Mouse (Mus musculus) cortical plate, adult 2 months (tissue): ENCODE measurements around the gene Il1rapl1. TPM values are rescaled to one million over a fixed set of nuclear protein-coding genes. Genes with fewer than 3 reads are reported as not detected.

Experiments
- H3K27ac ChIP-seq: fragments of 200-500 bp; 2 replicates; pipeline ENCODE4 v1.5.1; 2012; ENCODE audit warnings: low read length, control low read depth, inconsistent platforms; ENCODE audit not compliant: insufficient read depth
- H3K4me1 ChIP-seq: fragments of 200-500 bp; 2 replicates; pipeline ENCODE4 v1.6.1; 2011; ENCODE audit warnings: low read length; ENCODE audit not compliant: control insufficient read depth, insufficient read depth
- H3K4me3 ChIP-seq: fragments of 200-500 bp; 2 replicates; pipeline ENCODE4 v1.5.1; 2011; ENCODE audit warnings: mild to moderate bottlenecking, low read length, control low read depth; ENCODE audit not compliant: insufficient read depth
- CTCF ChIP-seq: fragments of 200-500 bp; IDR thresholded peaks from 2 replicates; pipeline ENCODE4 v1.5.1; 2011; ENCODE audit warnings: mild to moderate bottlenecking, control low read depth, low read length; ENCODE audit not compliant: insufficient read depth; ENCODE audit errors: extremely low read depth
- POLR2A ChIP-seq: fragments of 200-500 bp; IDR thresholded peaks from 2 replicates; pipeline ENCODE4 v1.6.1; 2011; ENCODE audit warnings: mild to moderate bottlenecking, low read length, control low read depth; ENCODE audit not compliant: insufficient read depth; ENCODE audit errors: extremely low read depth
- polyA plus RNA-seq: library from polyadenylated mRNA; depleted of rRNA; stranded (reverse); fragments of >200 nt; gene quantifications from 2 replicates; pipeline ENCODE4 v1.2.3, GENCODE M21; 2012

Gene Il1rapl1
- polyA plus RNA-seq, 1 experiment = 4.1 TPM

GRCm38 (mm10) chrX:88089873-88090272, 25.6 kb downstream of the Il1rapl1 start:
- no peak overlapping the region for H3K4me3 ChIP-seq
- TF ChIP-seq POLR2A = no peak
- TF ChIP-seq CTCF = no peak
- H3K27ac ChIP-seq = no peak overlapping the region
- H3K4me1 ChIP-seq = no peaks in the 10 kb centered on the region

GRCm38 (mm10) chrX:88072741-88073419, 42.6 kb downstream of the Il1rapl1 start:
- H3K4me1 ChIP-seq = peaks cover 2% of the 10 kb centered on the region
- TF ChIP-seq CTCF = no peak
- TF ChIP-seq POLR2A = no peak
- H3K27ac ChIP-seq = peak overlapping the region; percentile 7; the same call in 1 of the 2 replicates
- H3K4me3 ChIP-seq = no peak overlapping the region

GRCm38 (mm10) chrX:88070368-88070767, 45.1 kb downstream of the Il1rapl1 start:
- TF ChIP-seq POLR2A (no peak), CTCF (no peak)
- Histone ChIP-seq H3K4me3 (no peak overlapping the region), H3K27ac (no peak overlapping the region), H3K4me1 (peaks cover 2% of the 10 kb centered on the region)

GRCm38 (mm10) chrX:88043556-88043955, 71.9 kb downstream of the Il1rapl1 start:
- Histone ChIP-seq H3K4me3 (no peak overlapping the region), H3K27ac (no peak overlapping the region), H3K4me1 (no peaks in the 10 kb centered on the region; the same call in 1 of the 2 replicates)
- TF ChIP-seq POLR2A (no peak), CTCF (no peak)

- H3K4me3 ChIP-seq = no peak overlapping the region
- H3K4me1 ChIP-seq = no peaks in the 10 kb centered on the region; the same call in 1 of the 2 replicates
- no peak overlapping the region for H3K27ac ChIP-seq
- TF ChIP-seq POLR2A (no peak), CTCF (no peak)
Measured at GRCm38 (mm10) chrX:88038984-88039383, 76.5 kb downstream of the Il1rapl1 start.

GRCm38 (mm10) chrX:87897172-87897571, 218.3 kb downstream of the Il1rapl1 start:
- Histone ChIP-seq H3K4me3 (no peak overlapping the region), H3K27ac (no peak overlapping the region), H3K4me1 (no peaks in the 10 kb centered on the region)
- TF ChIP-seq POLR2A (no peak), CTCF (no peak)

- H3K27ac ChIP-seq = no peak overlapping the region
- TF ChIP-seq CTCF (no peak), POLR2A (no peak)
- no peak overlapping the region for H3K4me3 ChIP-seq
- H3K4me1 ChIP-seq = no peaks in the 10 kb centered on the region
Measured at GRCm38 (mm10) chrX:87891916-87892315, 223.5 kb downstream of the Il1rapl1 start.

- Histone ChIP-seq H3K4me3 (no peak overlapping the region), H3K4me1 (no peaks in the 10 kb centered on the region), H3K27ac (no peak overlapping the region)
- TF ChIP-seq CTCF = no peak
- no peak for TF ChIP-seq POLR2A
Measured at GRCm38 (mm10) chrX:87854107-87854506, 261.3 kb downstream of the Il1rapl1 start.

GRCm38 (mm10) chrX:87813884-87814283, 301.6 kb downstream of the Il1rapl1 start:
- no peak overlapping the region for H3K27ac ChIP-seq
- TF ChIP-seq POLR2A (no peak), CTCF (no peak)
- H3K4me3 ChIP-seq = no peak overlapping the region
- H3K4me1 ChIP-seq = no peaks in the 10 kb centered on the region

- TF ChIP-seq POLR2A (no peak), CTCF (no peak)
- no peak overlapping the region for H3K27ac ChIP-seq
Measured at GRCm38 (mm10) chrX:87807717-87808116, 307.7 kb downstream of the Il1rapl1 start.

GRCm38 (mm10) chrX:87793011-87793410, 322.4 kb downstream of the Il1rapl1 start:
- H3K4me1 ChIP-seq = no peaks in the 10 kb centered on the region

More at GRCm38 (mm10) chrX:87807717-87808116, 307.7 kb downstream of the Il1rapl1 start:
- Histone ChIP-seq H3K4me3 (no peak overlapping the region), H3K4me1 (no peaks in the 10 kb centered on the region)

More at GRCm38 (mm10) chrX:87793011-87793410, 322.4 kb downstream of the Il1rapl1 start:
- no peak for TF ChIP-seq CTCF
- no peak for TF ChIP-seq POLR2A
- no peak overlapping the region for H3K27ac ChIP-seq
- H3K4me3 ChIP-seq = no peak overlapping the region
